Mouse (Mus musculus): Measurements from ENCODE around the gene Taldo1. TPM values are rescaled to one million over a fixed set of nuclear protein-coding genes. Genes with fewer than 3 reads are reported as not detected.
A peak's percentile ranks its signal among the peaks of the same experiment; 100 is the strongest.

Gene Taldo1
- polyA plus RNA-seq, 1 experiment from 2014 or later: 359 TPM

DNA sequence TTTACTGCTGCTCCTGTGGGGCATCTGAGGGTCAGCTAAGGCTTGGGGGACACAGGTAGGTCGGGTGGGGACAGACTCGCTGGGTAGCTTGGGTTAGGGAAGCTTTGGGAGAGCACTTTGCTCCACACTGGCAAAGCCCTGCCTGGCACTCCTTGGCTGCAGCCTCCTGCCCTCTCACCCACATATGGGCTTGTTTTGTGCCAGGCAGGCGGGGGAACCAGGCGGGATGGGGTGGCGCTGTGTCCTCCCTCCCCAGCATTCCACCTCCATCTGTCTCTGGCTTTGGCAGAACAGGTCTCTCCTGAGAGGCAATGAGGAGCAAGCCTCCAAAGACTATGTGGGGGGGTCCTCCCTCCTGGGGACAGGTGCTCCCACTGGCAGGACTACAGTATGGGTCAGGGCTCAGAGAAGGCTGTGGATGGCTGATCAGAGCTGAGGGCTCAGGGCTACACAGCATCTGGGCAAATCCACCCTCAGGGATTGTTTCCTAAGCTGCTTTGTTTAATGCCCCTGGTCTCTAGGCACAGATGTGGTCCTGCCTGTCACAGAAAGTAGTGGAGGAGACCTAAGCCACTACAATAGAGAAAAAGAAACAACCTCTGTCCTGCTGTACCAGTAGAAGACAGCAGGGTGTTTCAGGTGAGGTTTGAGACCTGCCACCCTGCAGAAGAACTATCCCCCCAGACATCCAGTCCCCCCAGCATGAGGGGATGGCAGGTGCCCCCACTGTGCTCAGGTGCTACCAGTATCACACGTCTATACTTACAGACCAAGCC, 40.9 kb downstream of the Taldo1 start:
- Histone ChIP-seq H3K9me3 (ENCODE audit: control insufficient read depth, low read length) (no peaks in the 10 kb centered on the region), H3K27ac (ENCODE audit: low read depth, low read length) (no peak overlapping the region), H3K4me3 (ENCODE audit: low read depth, low read length) (no peak overlapping the region), H3K4me1 (ENCODE audit: control insufficient read depth, insufficient read depth, low read length) (peaks cover 37% of the 10 kb centered on the region), H3K9ac (ENCODE audit: low read length) (no peak overlapping the region; the same call in 1 of the 2 replicates), H3K27me3 (ENCODE audit: control insufficient read depth, insufficient read depth, low read length) (no peaks in the 10 kb centered on the region), H3K4me2 (ENCODE audit: low read depth) (no peak overlapping the region), H3K36me3 (ENCODE audit: control insufficient read depth, insufficient read depth, low read length) (peaks cover 9% of the 10 kb centered on the region)
- 87% methylated on average over 6 of the region's 6 CpGs for WGBS
- DNase-seq (ENCODE audit: low spot score) (no peak), ATAC-seq (ENCODE audit: insufficient read depth, low FRiP score, low TSS enrichment) (no peak)

DNA sequence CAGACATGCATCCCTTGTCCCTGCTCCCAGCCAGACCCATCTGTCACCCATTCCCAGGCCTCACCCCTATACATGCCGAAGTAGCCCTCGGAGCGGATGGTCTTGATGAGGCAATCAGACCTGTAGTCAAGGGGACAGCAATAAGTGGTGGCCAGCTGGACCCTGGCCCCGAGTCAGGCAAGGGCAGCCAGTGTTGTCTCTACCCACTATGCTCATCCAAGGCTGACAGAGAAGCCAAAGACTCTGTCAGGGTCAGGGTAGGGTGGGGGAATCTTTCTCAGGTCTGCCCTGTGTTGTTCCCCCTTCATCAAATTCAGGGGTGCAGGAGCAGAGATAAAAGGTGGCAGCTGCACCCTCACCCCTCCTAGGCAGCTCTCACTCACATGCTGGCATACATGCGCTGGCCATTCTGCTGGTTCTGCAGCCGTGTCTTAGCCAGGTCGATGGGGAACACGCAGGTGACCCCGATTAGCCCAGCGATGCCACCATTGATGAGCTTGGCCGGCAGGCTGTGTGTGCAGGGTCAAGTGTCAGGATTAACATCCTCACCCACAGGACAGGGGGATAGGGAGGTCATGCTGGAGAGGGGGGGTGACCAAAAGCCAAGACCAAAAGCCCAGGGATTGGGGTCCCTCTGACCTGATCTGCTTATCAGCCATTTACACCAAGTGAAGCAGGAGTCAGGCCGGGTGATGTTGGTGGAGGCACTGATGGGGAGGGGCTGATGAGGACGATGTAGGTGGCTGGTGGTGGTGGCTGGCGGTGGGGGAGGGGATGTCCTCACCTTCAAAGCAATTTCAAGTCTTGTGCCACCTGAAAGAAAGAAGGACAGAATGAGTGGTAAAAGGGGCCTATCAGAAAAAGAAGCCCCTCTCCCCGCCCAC, 41.8 kb downstream of the Taldo1 start:
- ATAC-seq (ENCODE audit: insufficient read depth, low FRiP score, low TSS enrichment): no peak
- peaks cover 9% of the 10 kb centered on the region for H3K36me3 ChIP-seq (ENCODE audit: control insufficient read depth, insufficient read depth, low read length)

DNA sequence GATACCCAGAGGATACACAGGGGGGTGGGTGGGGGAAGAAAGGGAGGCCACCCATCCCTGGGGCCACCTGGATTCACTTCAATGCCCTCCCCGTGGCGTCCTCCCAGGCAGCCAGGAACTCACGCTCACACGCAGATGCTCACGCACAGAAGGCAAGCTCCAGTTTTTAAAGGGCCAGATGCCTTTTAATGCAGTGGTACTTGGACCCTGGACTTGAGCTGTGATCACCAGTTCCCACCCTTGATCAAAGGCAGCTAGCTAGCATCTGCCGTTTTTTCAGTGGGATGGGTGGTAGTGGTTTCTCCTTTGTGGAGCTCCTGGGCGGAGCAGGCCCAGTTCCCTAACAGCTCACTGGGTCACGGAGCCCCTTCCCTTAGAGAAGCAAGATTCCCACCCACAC, 42.5 kb downstream of the Taldo1 start:
- DNase-seq (ENCODE audit: low spot score): peak; percentile 52

More for the DNA sequence above, 41.8 kb downstream of the Taldo1 start:
- peak overlapping the region; percentile 45 for H3K4me3 ChIP-seq (ENCODE audit: low read depth, low read length)
- H3K4me2 ChIP-seq (ENCODE audit: low read depth): peak overlapping the region; percentile 74
- H3K4me1 ChIP-seq (ENCODE audit: control insufficient read depth, insufficient read depth, low read length): peaks cover 37% of the 10 kb centered on the region
- H3K9ac ChIP-seq (ENCODE audit: low read length): peak overlapping the region; percentile 69
- H3K27me3 ChIP-seq (ENCODE audit: control insufficient read depth, insufficient read depth, low read length): no peaks in the 10 kb centered on the region
- H3K9me3 ChIP-seq (ENCODE audit: control insufficient read depth, low read length): no peaks in the 10 kb centered on the region
- 0 out of 2 replicates have a peak overlapping the region, but pooled peaks have one; percentile 6 for H3K27ac ChIP-seq (ENCODE audit: low read depth, low read length)
- no peak for DNase-seq (ENCODE audit: low spot score)
- WGBS: 77% methylated on average over 15 of the region's 15 CpGs

DNA sequence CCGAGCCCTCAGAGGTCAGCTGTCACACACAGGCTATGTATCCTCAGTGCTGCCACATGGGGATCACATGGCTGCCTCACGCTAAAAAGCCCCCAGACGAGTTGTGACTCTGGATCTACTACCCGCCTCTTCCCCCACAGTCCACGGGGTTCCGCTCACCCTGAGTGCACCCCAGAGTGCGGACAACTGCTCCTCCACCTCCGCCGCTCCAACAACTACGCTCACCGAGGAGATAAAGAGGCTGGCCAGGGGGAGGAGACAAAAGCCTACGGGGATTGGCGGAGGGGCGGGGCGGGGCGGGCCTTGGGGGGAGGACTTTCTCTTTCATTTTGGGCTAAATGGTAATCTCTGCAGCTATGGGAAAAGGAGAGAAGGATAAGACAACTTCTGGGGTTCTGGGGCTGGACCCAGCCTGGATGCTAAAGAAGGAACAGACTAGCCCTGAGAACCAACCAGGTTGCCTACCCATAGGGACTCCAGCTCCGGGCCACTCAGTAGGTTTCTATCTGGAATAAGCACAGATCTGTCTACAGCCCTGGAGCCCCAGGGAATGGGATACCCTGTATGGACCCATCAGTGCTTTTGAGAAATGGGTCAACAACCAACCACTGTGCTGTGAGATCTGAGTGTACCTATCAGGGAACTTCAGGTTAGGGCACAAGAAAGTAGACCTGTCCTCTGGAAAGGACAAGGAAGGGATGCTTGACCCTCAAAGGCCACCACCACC, 43.3 kb downstream of the Taldo1 start:
- Histone ChIP-seq H3K9ac (ENCODE audit: low read length) (peak overlapping the region; percentile 69), H3K27me3 (ENCODE audit: control insufficient read depth, insufficient read depth, low read length) (no peaks in the 10 kb centered on the region), H3K4me3 (ENCODE audit: low read depth, low read length) (peak overlapping the region; percentile 45), H3K27ac (ENCODE audit: low read depth, low read length) (peak overlapping the region; percentile 24), H3K36me3 (ENCODE audit: control insufficient read depth, insufficient read depth, low read length) (peaks cover 9% of the 10 kb centered on the region), H3K9me3 (ENCODE audit: control insufficient read depth, low read length) (no peaks in the 10 kb centered on the region), H3K4me2 (ENCODE audit: low read depth) (peak overlapping the region; percentile 74), H3K4me1 (ENCODE audit: control insufficient read depth, insufficient read depth, low read length) (peaks cover 26% of the 10 kb centered on the region)
- ATAC-seq (ENCODE audit: insufficient read depth, low FRiP score, low TSS enrichment): no peak; the same call in 1 of the 2 replicates
- DNase-seq (ENCODE audit: low spot score): peak; percentile 55
- WGBS: 4% methylated on average over 17 of the region's 17 CpGs

More for the DNA sequence above, 42.5 kb downstream of the Taldo1 start:
- H3K4me1 ChIP-seq (ENCODE audit: control insufficient read depth, insufficient read depth, low read length): peaks cover 30% of the 10 kb centered on the region
- WGBS: 14% methylated on average over 8 of the region's 8 CpGs
- no peaks in the 10 kb centered on the region for H3K9me3 ChIP-seq (ENCODE audit: control insufficient read depth, low read length)
- peak overlapping the region; percentile 24 for H3K27ac ChIP-seq (ENCODE audit: low read depth, low read length)
- peaks cover 9% of the 10 kb centered on the region for H3K36me3 ChIP-seq (ENCODE audit: control insufficient read depth, insufficient read depth, low read length)
- H3K27me3 ChIP-seq (ENCODE audit: control insufficient read depth, insufficient read depth, low read length): no peaks in the 10 kb centered on the region
- no peak; the same call in 1 of the 2 replicates for ATAC-seq (ENCODE audit: insufficient read depth, low FRiP score, low TSS enrichment)
- peak overlapping the region; percentile 45 for H3K4me3 ChIP-seq (ENCODE audit: low read depth, low read length)
- peak overlapping the region; percentile 69 for H3K9ac ChIP-seq (ENCODE audit: low read length)
- peak overlapping the region; percentile 74 for H3K4me2 ChIP-seq (ENCODE audit: low read depth)

DNA sequence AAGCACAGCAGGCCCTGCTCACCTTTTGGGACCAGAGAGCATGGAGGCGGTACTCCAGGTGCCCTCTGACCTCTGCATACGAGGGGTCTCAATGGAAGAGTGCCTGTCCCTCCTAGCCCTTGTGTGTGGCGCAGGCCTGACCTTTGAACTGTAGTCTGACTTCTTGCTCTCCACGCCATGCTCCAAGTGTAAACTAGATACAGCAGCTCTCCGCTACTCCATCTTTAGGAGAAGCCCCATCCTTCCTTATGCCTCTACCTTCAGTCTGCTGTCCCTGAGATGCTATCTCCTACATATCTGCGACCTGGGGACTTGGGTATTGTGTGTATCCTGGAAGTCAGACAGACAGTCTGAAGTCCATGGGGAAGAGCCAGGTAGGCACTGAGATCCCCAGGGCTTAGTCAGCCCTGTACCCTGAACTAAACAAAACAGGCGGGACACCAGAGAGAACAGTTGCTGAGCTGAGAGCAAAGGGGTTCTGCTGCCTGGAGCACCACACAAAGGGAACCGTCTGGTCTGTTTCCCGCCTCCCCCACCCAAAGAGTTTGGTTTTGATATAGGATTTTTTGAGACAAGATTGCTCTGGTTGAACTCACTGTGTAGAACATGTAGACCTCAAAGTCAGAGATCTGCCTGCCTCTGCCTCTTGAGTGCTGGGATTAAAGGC, 44.0 kb downstream of the Taldo1 start:
- WGBS: 78% methylated on average over 9 of the region's 9 CpGs
- peaks cover 7% of the 10 kb centered on the region for H3K36me3 ChIP-seq (ENCODE audit: control insufficient read depth, insufficient read depth, low read length)
- ATAC-seq (ENCODE audit: insufficient read depth, low FRiP score, low TSS enrichment): no peak
- H3K4me1 ChIP-seq (ENCODE audit: control insufficient read depth, insufficient read depth, low read length): peaks cover 26% of the 10 kb centered on the region
- H3K27ac ChIP-seq (ENCODE audit: low read depth, low read length): no peak overlapping the region
- H3K4me2 ChIP-seq (ENCODE audit: low read depth): peak overlapping the region; percentile 85
- H3K4me3 ChIP-seq (ENCODE audit: low read depth, low read length): peak overlapping the region; percentile 63
- H3K9ac ChIP-seq (ENCODE audit: low read length): no peak overlapping the region
- no peaks in the 10 kb centered on the region for H3K27me3 ChIP-seq (ENCODE audit: control insufficient read depth, insufficient read depth, low read length)
- H3K9me3 ChIP-seq (ENCODE audit: control insufficient read depth, low read length): no peaks in the 10 kb centered on the region
- DNase-seq (ENCODE audit: low spot score): no peak

GRCm38 (mm10) chr7:141436523-141436892, 44.5 kb downstream of the Taldo1 start:
- ATAC-seq (ENCODE audit: insufficient read depth, low FRiP score, low TSS enrichment) (no peak), DNase-seq (ENCODE audit: low spot score) (no peak)
- peak overlapping the region; percentile 85 for H3K4me2 ChIP-seq (ENCODE audit: low read depth)
- H3K9ac ChIP-seq (ENCODE audit: low read length): peak overlapping the region; percentile 77; the same call in 1 of the 2 replicates
- H3K27me3 ChIP-seq (ENCODE audit: control insufficient read depth, insufficient read depth, low read length): no peaks in the 10 kb centered on the region
- H3K4me1 ChIP-seq (ENCODE audit: control insufficient read depth, insufficient read depth, low read length): peaks cover 26% of the 10 kb centered on the region
- 64% methylated on average over 2 of the region's 2 CpGs for WGBS
- peak overlapping the region; percentile 63 for H3K4me3 ChIP-seq (ENCODE audit: low read depth, low read length)
- H3K27ac ChIP-seq (ENCODE audit: low read depth, low read length): no peak overlapping the region
- no peaks in the 10 kb centered on the region for H3K9me3 ChIP-seq (ENCODE audit: control insufficient read depth, low read length)
- peaks cover 8% of the 10 kb centered on the region for H3K36me3 ChIP-seq (ENCODE audit: control insufficient read depth, insufficient read depth, low read length)

DNA sequence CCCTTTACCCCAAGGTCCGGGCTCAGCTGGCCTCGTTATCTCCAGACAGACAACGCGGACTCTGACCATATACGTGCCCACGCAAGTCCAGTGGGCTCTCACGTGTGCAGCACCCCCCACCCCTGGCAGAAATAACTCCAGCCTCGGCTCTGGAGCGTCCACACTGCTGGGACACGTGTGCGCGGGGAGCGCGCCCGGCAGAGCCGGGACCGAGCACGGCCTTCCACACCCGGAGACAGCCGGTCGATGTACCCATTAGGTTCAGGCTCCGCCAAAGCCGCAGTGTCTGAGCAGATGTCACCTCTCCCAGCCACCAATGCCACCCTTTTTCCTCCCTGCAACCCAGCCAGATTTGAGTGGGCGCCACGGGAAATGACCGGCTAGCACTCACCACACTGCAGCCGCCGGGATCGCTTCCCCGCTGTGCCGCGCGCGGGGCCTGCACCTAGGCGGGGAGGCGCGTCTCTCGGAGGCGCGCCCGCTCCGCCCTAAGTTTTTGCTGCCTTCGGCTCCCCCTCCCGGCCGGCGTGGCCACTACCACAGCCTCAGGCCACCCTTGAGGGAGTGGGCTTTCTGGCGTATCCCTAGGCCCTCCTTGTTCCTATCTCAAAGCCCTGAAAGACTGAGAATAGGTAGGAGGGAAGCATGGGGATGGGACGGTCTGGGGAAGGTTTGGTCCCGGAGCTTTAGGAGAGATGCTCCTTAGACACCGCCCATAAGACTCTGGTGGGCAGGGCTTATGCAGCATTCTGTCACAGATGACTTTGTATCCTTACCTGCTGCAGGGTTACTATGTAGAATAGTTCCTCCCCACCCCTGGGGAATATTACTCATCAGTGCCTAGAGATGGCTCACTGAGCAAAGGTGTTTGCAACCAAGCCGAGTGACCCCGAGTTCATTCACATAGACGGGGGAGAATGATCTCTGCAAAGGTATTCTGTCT, 45.5 kb downstream of the Taldo1 start, which contains the start of gene Slc25a22:
Gene Slc25a22 (minus strand): TSS at position 715 of the 943 bp plus-strand sequence.
- peak within 1 kb of the TSS; percentile 77 for H3K9ac ChIP-seq (ENCODE audit: low read length)
- DNase-seq (ENCODE audit: low spot score): peak; percentile 90
- H3K4me3 ChIP-seq (ENCODE audit: low read depth, low read length): peak within 1 kb of the TSS; percentile 63
- 0 out of 2 replicates have a peak within 1 kb of the TSS, but pooled peaks have one; percentile 23 for H3K27ac ChIP-seq (ENCODE audit: low read depth, low read length)
- no peaks in the 10 kb centered on the region for H3K27me3 ChIP-seq (ENCODE audit: control insufficient read depth, insufficient read depth, low read length)
- peak; percentile 68 for ATAC-seq (ENCODE audit: insufficient read depth, low FRiP score, low TSS enrichment)
- H3K4me1 ChIP-seq (ENCODE audit: control insufficient read depth, insufficient read depth, low read length): peaks cover 31% of the 10 kb centered on the region
- peak within 1 kb of the TSS; percentile 85 for H3K4me2 ChIP-seq (ENCODE audit: low read depth)
- no peaks in the 10 kb centered on the region for H3K9me3 ChIP-seq (ENCODE audit: control insufficient read depth, low read length)
- WGBS: 7% methylated on average over 53 of the region's 53 CpGs
- H3K36me3 ChIP-seq (ENCODE audit: control insufficient read depth, insufficient read depth, low read length): peaks cover 5% of the 10 kb centered on the region
